Mouse (Mus musculus) embryonic facial prominence, embryonic 11.5 days (tissue): Measurements from ENCODE around the gene Hebp1. TPM values are rescaled to one million over a fixed set of nuclear protein-coding genes. Genes with fewer than 3 reads are reported as not detected.

Experiments used
- polyA plus RNA-seq: library from polyadenylated mRNA; unstranded; fragments of >200 nt; fragmentation: Nextera tagmentation; extraction: Ambion mirVana; gene quantifications from 2 replicates; pipeline ENCODE4 v1.2.1, GENCODE M21; 2014

The Hebp1 gene
- polyA plus RNA-seq, 1 experiment from 2014 or later = 3.1 TPM

Other genes starting within 250 kb of the Hebp1 start
- gene Apold1, start 216.3 kb downstream of the Hebp1 start, polyA plus RNA-seq = 3.6 and 4.1 TPM in 2 replicates
- 116 and 125 TPM in 2 replicates for gene Ddx47, start 186.4 kb downstream of the Hebp1 start, polyA plus RNA-seq
- gene Gprc5a, start 132.4 kb downstream of the Hebp1 start, polyA plus RNA-seq = 2.0 and 2.3 TPM in 2 replicates
- gene Gprc5d, start 79.7 kb downstream of the Hebp1 start, polyA plus RNA-seq = not detected in 2 replicates
- 25.0 and 25.2 TPM in 2 replicates for gene Fam234b, start within 50 bp of the Hebp1 start, polyA plus RNA-seq
- 0.46 TPM in 1 of 2 replicates, not detected in the other for gene Gsg1, start 56.3 kb upstream of the Hebp1 start, polyA plus RNA-seq
- not detected in 2 replicates for gene Pbp2, start 112.4 kb upstream of the Hebp1 start, polyA plus RNA-seq
- gene Emp1, start 164.5 kb upstream of the Hebp1 start, polyA plus RNA-seq = 6.6 and 7.3 TPM in 2 replicates